9 mouse cellular contexts compared by ENCODE assay signal in the genomic region with DNA sequence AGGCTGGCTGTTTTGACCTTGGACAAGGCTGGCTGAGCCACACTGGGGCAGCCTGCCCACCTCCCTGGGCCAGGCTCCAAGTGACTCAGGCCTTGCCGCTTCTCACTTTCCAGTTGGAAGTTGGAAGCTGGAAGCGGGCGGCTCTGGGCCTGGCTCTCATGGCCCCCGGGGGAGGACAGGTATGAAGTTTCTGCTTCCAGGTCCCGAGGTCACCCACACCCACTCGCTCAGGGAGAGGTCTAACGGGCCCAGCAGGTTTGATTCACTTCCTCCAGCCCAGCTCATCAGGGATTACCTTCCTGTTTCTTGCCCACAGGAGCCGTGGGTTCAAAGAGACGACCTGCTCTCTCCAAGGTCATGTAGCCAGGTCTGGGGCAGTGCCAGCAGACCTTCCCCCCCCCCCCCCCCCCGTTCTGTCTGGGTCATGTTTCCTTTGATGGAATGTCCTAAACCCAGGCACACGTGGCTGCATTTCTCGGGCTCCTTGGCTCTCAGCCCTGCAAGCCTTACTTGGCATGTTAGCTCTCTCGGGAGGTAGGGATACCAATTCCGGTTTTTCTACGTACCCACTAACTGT. TPM values are rescaled to one million over a fixed set of nuclear protein-coding genes. Genes with fewer than 3 reads are reported as not detected.
DNase-seq lines count a peak whose midpoint lies in the region; ATAC-seq and TF ChIP-seq lines count a peak whose summit lies in the region.
"Had no signal": no experiment of that assay in that cellular context is flagged by ENCODE, and none has a peak within 500 bp of the region (broad histone marks: within the 10 kb centered on the region; RNA-seq: fewer than 3 reads in every experiment).

No protein-coding gene starts in this region.

- no peaks in the 10 kb centered on the region for H3K36me3 ChIP-seq in liver, embryonic 11.5 days (ENCODE audit: control insufficient read depth, insufficient read depth, low read length)
- H3K36me3 ChIP-seq in liver, embryonic 12.5 days, result no peaks in the 10 kb centered on the region
- H3K36me3 ChIP-seq in kidney, adult 2 months (ENCODE audit: control insufficient read depth, insufficient read depth, low read length), result no peaks in the 10 kb centered on the region
- H3K36me3 ChIP-seq in midbrain, embryonic 15.5 days (replicated peaks), result no peaks in the 10 kb centered on the region

- TF ChIP-seq CTCF in kidney, adult 2 months (conservative IDR thresholded peaks at IDR 0.05; ENCODE audit: insufficient read depth, insufficient read length, low read depth, low read length), result no peak

- no peak for ATAC-seq in liver, embryonic 11.5 days (replicated peaks; ENCODE audit: low FRiP score)
- no peak for ATAC-seq in liver, embryonic 12.5 days
- no peak for ATAC-seq in midbrain, embryonic 15.5 days (replicated peaks)

- TF ChIP-seq POLR2A in kidney, adult 2 months (IDR thresholded peaks at IDR 0.05; ENCODE audit: low read depth, low read length), result no peak

- H3K9ac ChIP-seq in liver, embryonic 11.5 days (ENCODE audit: low read depth, low read length), result no peak overlapping the region
- no peak overlapping the region for H3K9ac ChIP-seq in liver, embryonic 12.5 days
- no peak overlapping the region for H3K9ac ChIP-seq in midbrain, embryonic 15.5 days
- H3K9ac ChIP-seq: neural tube, embryonic 12.5 days had no signal

- no peak overlapping the region for H3K4me3 ChIP-seq in liver, embryonic 11.5 days (ENCODE audit: low read depth, low read length)
- H3K4me3 ChIP-seq in liver, embryonic 12.5 days, result no peak overlapping the region
- no peak overlapping the region; the same call in 1 of the 2 replicates for H3K4me3 ChIP-seq in kidney, adult 2 months (ENCODE audit: insufficient read depth, low read depth, low read length)
- H3K4me3 ChIP-seq in midbrain, embryonic 15.5 days, result no peak overlapping the region
- H3K4me3 ChIP-seq: neural tube, embryonic 12.5 days had no signal

- 34% methylated on average over 15 of the region's 15 CpGs for WGBS in liver, embryonic 11.5 days
- 25% methylated on average over 15 of the region's 15 CpGs for WGBS in liver, embryonic 12.5 days (ENCODE audit: insufficient replicate concordance)
- 2% methylated on average over 15 of the region's 15 CpGs for WGBS in kidney, adult 2 months
- WGBS in midbrain, embryonic 15.5 days, result 52% methylated on average over 15 of the region's 15 CpGs

- H3K4me1 ChIP-seq in liver, embryonic 11.5 days (replicated peaks; ENCODE audit: control insufficient read depth, insufficient read depth, low read length), result peaks cover 37% of the 10 kb centered on the region
- peaks cover 35% of the 10 kb centered on the region for H3K4me1 ChIP-seq in liver, embryonic 12.5 days
- peaks cover 32% of the 10 kb centered on the region for H3K4me1 ChIP-seq in kidney, adult 2 months (ENCODE audit: control insufficient read depth, insufficient read depth, low read length)
- H3K4me1 ChIP-seq in midbrain, embryonic 15.5 days, result peaks cover 25% of the 10 kb centered on the region

- H3K9me3 ChIP-seq in liver, embryonic 11.5 days (ENCODE audit: control insufficient read depth, low read length), result no peaks in the 10 kb centered on the region
- H3K9me3 ChIP-seq in liver, embryonic 12.5 days (replicated peaks), result no peaks in the 10 kb centered on the region
- H3K9me3 ChIP-seq in midbrain, embryonic 15.5 days, result no peaks in the 10 kb centered on the region
- H3K9me3 ChIP-seq: neural tube, embryonic 12.5 days had no signal

- peaks cover 13% of the 10 kb centered on the region for H3K27me3 ChIP-seq in liver, embryonic 11.5 days (replicated peaks; ENCODE audit: control insufficient read depth, insufficient read depth, low read length)
- peaks cover 55% of the 10 kb centered on the region for H3K27me3 ChIP-seq in liver, embryonic 12.5 days (replicated peaks)
- H3K27me3 ChIP-seq in kidney, adult 2 months (replicated peaks; ENCODE audit: control insufficient read depth, insufficient read depth, low read length), result no peaks in the 10 kb centered on the region
- no peaks in the 10 kb centered on the region for H3K27me3 ChIP-seq in midbrain, embryonic 15.5 days (replicated peaks)

- peak overlapping the region; percentile 16; the same call in 1 of the 2 replicates for H3K27ac ChIP-seq in liver, embryonic 11.5 days (ENCODE audit: low read depth, low read length)
- H3K27ac ChIP-seq in liver, embryonic 12.5 days, result no peak overlapping the region
- peak overlapping the region; percentile 94 for H3K27ac ChIP-seq in kidney, adult 2 months (ENCODE audit: insufficient read depth, low read depth, low read length)
- no peak overlapping the region for H3K27ac ChIP-seq in midbrain, embryonic 15.5 days
- H3K27ac ChIP-seq: neural tube, embryonic 12.5 days had no signal

- DNase-seq in liver, embryonic 11.5 days (ENCODE audit: low spot score), result no peak
- peak; percentile 67 for DNase-seq in cerebellum, adult 8-10 months
- DNase-seq in heart, adult 11 months, result peak; percentile 98
- peak; percentile 93 for DNase-seq in kidney, adult 2 months
- peak; percentile 66 for DNase-seq in lung, postnatal 25 days (ENCODE audit: low spot score)
- DNase-seq in spleen, adult 12 weeks (ENCODE audit: low spot score), result no peak

- 0 out of 2 replicates have a peak overlapping the region, but pooled peaks have one; percentile 6 for H3K4me2 ChIP-seq in liver, embryonic 11.5 days
- H3K4me2 ChIP-seq in liver, embryonic 12.5 days, result no peak overlapping the region; the same call in 1 of the 2 replicates
- H3K4me2 ChIP-seq in midbrain, embryonic 15.5 days, result no peak overlapping the region
- H3K4me2 ChIP-seq: neural tube, embryonic 12.5 days had no signal

RNA-seq across cellular contexts. Expression of gene Mrps23, which starts 39.3 kb away (rescaled TPM):
- 73.7 and 79.5 TPM in 2 replicates for polyA plus RNA-seq in liver, embryonic 11.5 days (2014; fragmentation: Nextera tagmentation; extraction: Ambion mirVana)
- 47.0 and 47.6 TPM in 2 replicates for polyA plus RNA-seq in liver, embryonic 12.5 days (2016; fragmentation: Nextera tagmentation; extraction: Ambion mirVana)
- polyA plus RNA-seq in kidney, adult 2 months (2012; rRNA removed), result 53.0 and 61.6 TPM in 2 replicates
- 60.6 and 62.4 TPM in 2 replicates for polyA plus RNA-seq in midbrain, embryonic 15.5 days (2015; fragmentation: Nextera tagmentation; extraction: Ambion mirVana)

Comparison
In these comparisons a context has a peak if more than half of its experiments do, and no peak if none do; other contexts are left out.
1. H3K27ac ChIP-seq: peak in liver, embryonic 11.5 days (single experiment) and kidney, adult 2 months (single experiment); none in liver, embryonic 12.5 days (single experiment) and midbrain, embryonic 15.5 days (single experiment).
2. DNase-seq: peak in cerebellum, adult 8-10 months (single experiment), heart, adult 11 months (single experiment), kidney, adult 2 months (single experiment) and lung, postnatal 25 days (single experiment); none in liver, embryonic 11.5 days (single experiment) and spleen, adult 12 weeks (single experiment).